Mouse (Mus musculus) heart, embryonic 14.5 days (tissue): ENCODE measurements around the gene Nmur1. TPM values are rescaled to one million over a fixed set of nuclear protein-coding genes. Genes with fewer than 3 reads are reported as not detected.

Experiments used
- ATAC-seq: fragments of 200-750 bp; cut with Nextera tagmentation; 2 replicates; pipeline ENCODE4 v1.8.0; 2017; ENCODE audit warnings: low read depth, moderate TSS enrichment; ENCODE audit not compliant: insufficient number of reproducible peaks, insufficient read depth, low FRiP score
- H3K27ac ChIP-seq, 2 experiments: fragments of 200-500 bp in 1 of 2; fragments of 300-500 bp in 1 of 2; sonication (generic) in 1 of 2; replicated peaks in 1 of 2; 2 replicates each; pipeline ENCODE4 v1.5.1; 2012 to 2014; ENCODE audit warnings: low read depth in 2 of 2, low read length in 2 of 2, control low read depth in 1 of 2, mild to moderate bottlenecking in 1 of 2, mixed read lengths in 1 of 2; ENCODE audit not compliant: control insufficient read depth in 1 of 2, insufficient read depth in 1 of 2
- H3K27me3 ChIP-seq: fragments of 300-500 bp; sonication (generic); 2 replicates; pipeline ENCODE4 v1.6.1; 2014; ENCODE audit warnings: mild to moderate bottlenecking, low read length, control low read depth; ENCODE audit not compliant: control insufficient read depth, insufficient read depth
- H3K36me3 ChIP-seq: fragments of 300-500 bp; sonication (generic); 2 replicates; pipeline ENCODE4 v1.6.1; 2014; ENCODE audit warnings: mild to moderate bottlenecking, control low read depth, low read length, mixed read lengths; ENCODE audit not compliant: control insufficient read depth, insufficient read depth
- H3K4me1 ChIP-seq, 2 experiments: fragments of 200-500 bp in 1 of 2; fragments of 300-500 bp in 1 of 2; sonication (generic) in 1 of 2; 2 replicates each; pipeline ENCODE4 v1.6.1; 2012 to 2014; ENCODE audit warnings: low read length in 2 of 2, control low read depth in 1 of 2, mixed read lengths in 1 of 2; ENCODE audit not compliant: control insufficient read depth in 2 of 2, insufficient read depth in 2 of 2
- H3K4me2 ChIP-seq: fragments of 300-500 bp; sonication (generic); 2 replicates; pipeline ENCODE4 v1.6.1; 2014; ENCODE audit warnings: mild to moderate bottlenecking, low read length
- H3K4me3 ChIP-seq, 2 experiments: fragments of 200-500 bp in 1 of 2; fragments of 300-500 bp in 1 of 2; sonication (generic) in 1 of 2; 2 replicates each; pipeline ENCODE4 v1.5.1; 2012 to 2014; ENCODE audit warnings: low read length in 2 of 2, mild to moderate bottlenecking in 2 of 2, control low read depth in 1 of 2, low read depth in 1 of 2, moderate library complexity in 1 of 2; ENCODE audit not compliant: control insufficient read depth in 1 of 2, insufficient read depth in 1 of 2
- H3K9ac ChIP-seq: fragments of 300-500 bp; sonication (generic); 2 replicates; pipeline ENCODE4 v1.6.1; 2014; ENCODE audit warnings: mild to moderate bottlenecking, low read length
- H3K9me3 ChIP-seq: fragments of 300-500 bp; sonication (generic); 2 replicates; pipeline ENCODE4 v1.6.1; 2016; ENCODE audit warnings: low read length, control low read depth; ENCODE audit not compliant: control insufficient read depth
- WGBS: fragments of 180-500 bp; shearing (Covaris S2); extraction: QIAGEN DNeasy Blood & Tissue Kit; methylation state at CpG from one replicate; pipeline ENCODE4 v1.1.7; 2014; 5-methylcytosine and 5-hydroxymethylcytosine counted together
- polyA plus RNA-seq: library from polyadenylated mRNA; unstranded; fragments of >200 nt; fragmentation: Nextera tagmentation; extraction: Ambion mirVana; gene quantifications from 2 replicates; pipeline ENCODE4 v1.2.1, GENCODE M21; 2014

The Nmur1 gene
- polyA plus RNA-seq, 1 experiment from 2014 or later: not detected

- Histone ChIP-seq H3K4me3 (no peak overlapping the region), H3K4me1 (peaks cover 26 to 31% of the 10 kb centered on the region in 2 experiments), H3K4me2 (peak overlapping the region; percentile 40), H3K36me3 (no peaks in the 10 kb centered on the region), H3K27ac (peak overlapping the region; percentile 69 to 76), H3K9ac (peak overlapping the region; percentile 35), H3K9me3 (no peaks in the 10 kb centered on the region), H3K27me3 (no peaks in the 10 kb centered on the region)
- no peak for ATAC-seq
- WGBS: 19% methylated on average over 13 of the region's 13 CpGs
Observed at GRCm38 (mm10) chr1:86447596-86448171, 21.7 kb upstream of the Nmur1 start.

- peak overlapping the region in 1 of 2 experiments; percentile 51; a peak in 2 of 4 replicates for H3K4me3 ChIP-seq
- 56% methylated on average over 8 of the region's 8 CpGs for WGBS
- no peaks in the 10 kb centered on the region for H3K36me3 ChIP-seq
- peaks cover 49 to 59% of the 10 kb centered on the region in 2 experiments for H3K4me1 ChIP-seq
- H3K9me3 ChIP-seq: no peaks in the 10 kb centered on the region
- H3K27me3 ChIP-seq: no peaks in the 10 kb centered on the region
- H3K9ac ChIP-seq: peak overlapping the region; percentile 96
- H3K27ac ChIP-seq: peak overlapping the region; percentile 99 to 100
- no peak for ATAC-seq
- H3K4me2 ChIP-seq: peak overlapping the region; percentile 95
Observed at GRCm38 (mm10) chr1:86443386-86444172, 17.6 kb upstream of the Nmur1 start.

DNA sequence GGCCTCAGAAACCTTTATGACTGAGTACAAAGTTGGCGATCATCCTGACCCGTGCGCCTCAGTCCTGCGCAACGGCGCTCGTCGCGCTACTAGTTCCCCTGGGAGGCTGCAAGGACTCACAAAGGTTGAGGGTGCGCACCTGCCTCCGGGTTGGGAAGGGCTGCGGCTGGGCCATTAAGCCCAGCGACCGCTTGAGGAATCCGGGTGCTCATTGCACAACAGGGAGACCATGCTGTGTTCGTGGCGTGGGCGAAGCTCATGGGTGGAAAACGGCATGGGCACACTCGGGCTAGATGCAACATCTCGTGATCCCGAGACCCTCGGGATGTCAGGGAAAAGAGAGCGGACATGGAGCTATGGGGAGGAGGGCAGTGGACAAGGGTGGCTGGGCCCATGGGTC, 16.8 kb upstream of the Nmur1 start:
- ATAC-seq: peak; percentile 11; the same call in 1 of the 2 replicates
- WGBS: 5% methylated on average over 24 of the region's 24 CpGs
- peak overlapping the region; percentile 96 for H3K9ac ChIP-seq
- no peaks in the 10 kb centered on the region for H3K36me3 ChIP-seq
- peak overlapping the region; percentile 99 to 100 for H3K27ac ChIP-seq
- peaks cover 46 to 58% of the 10 kb centered on the region in 2 experiments for H3K4me1 ChIP-seq
- H3K9me3 ChIP-seq: no peaks in the 10 kb centered on the region
- peak overlapping the region; percentile 51 to 57 for H3K4me3 ChIP-seq
- H3K4me2 ChIP-seq: peak overlapping the region; percentile 95
- H3K27me3 ChIP-seq: no peaks in the 10 kb centered on the region

DNA sequence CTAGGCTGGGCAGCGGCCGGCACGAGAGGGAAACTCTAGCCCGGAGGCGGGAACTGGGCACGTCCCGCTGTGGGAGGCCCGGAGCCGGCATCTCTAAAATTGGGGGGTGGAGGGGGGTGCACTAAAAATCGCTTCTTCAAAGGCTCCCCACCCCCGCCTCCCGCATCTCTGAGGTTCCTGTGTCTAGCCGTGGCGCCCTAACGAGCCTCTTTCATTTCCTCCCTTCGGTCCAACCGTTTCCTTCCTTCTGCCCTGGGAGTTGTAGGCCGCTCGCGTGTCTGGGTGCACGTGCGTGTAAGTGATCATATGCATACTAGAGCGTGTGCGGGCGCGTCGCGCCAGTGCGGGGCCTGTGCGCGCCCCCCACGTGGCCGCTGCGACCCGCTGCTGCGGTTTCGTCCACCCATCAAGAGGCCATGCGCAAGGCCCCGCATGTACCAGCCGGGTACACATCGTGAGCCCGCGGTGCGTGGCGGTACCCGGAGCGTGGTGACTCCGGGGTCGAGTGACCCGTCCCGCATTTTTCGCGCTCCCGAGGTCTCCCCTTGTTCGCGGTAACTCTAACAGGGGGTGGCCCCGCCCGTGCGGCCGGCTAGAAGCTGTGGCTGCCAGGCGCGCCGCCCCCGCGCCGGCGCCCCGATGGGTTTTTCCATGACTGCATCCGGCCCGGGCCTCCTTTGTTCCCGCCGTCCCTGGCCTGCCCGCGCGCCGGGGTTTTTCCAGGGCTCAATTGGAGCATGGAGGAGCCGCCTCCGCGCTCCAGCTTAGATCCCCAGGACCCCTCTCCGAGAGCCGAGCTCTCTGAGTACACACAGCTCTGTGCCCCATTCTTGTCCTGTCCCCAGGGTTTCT, 16.2 kb upstream of the Nmur1 start:
- H3K9ac ChIP-seq: peak overlapping the region; percentile 96
- ATAC-seq: peak; percentile 53
- WGBS: under 1% methylated on average over 77 of the region's 81 CpGs
- H3K4me2 ChIP-seq: peak overlapping the region; percentile 95
- H3K36me3 ChIP-seq: no peaks in the 10 kb centered on the region
- H3K4me3 ChIP-seq: peak overlapping the region; percentile 51 to 57
- H3K9me3 ChIP-seq: no peaks in the 10 kb centered on the region
- peaks cover 43 to 57% of the 10 kb centered on the region in 2 experiments for H3K4me1 ChIP-seq
- H3K27ac ChIP-seq: peak overlapping the region; percentile 99 to 100
- H3K27me3 ChIP-seq: no peaks in the 10 kb centered on the region

GRCm38 (mm10) chr1:86441724-86441979, 15.6 kb upstream of the Nmur1 start:
- H3K27me3 ChIP-seq: no peaks in the 10 kb centered on the region
- H3K36me3 ChIP-seq: no peaks in the 10 kb centered on the region
- peak overlapping the region; percentile 99 to 100 for H3K27ac ChIP-seq
- H3K9ac ChIP-seq: peak overlapping the region; percentile 96
- peak overlapping the region; percentile 95 for H3K4me2 ChIP-seq
- under 1% methylated on average over 5 of the region's 5 CpGs for WGBS
- no peak for ATAC-seq
- peak overlapping the region; percentile 51 to 57 for H3K4me3 ChIP-seq
- peaks cover 45 to 61% of the 10 kb centered on the region in 2 experiments for H3K4me1 ChIP-seq
- no peaks in the 10 kb centered on the region for H3K9me3 ChIP-seq

GRCm38 (mm10) chr1:86440887-86441723, 15.1 kb upstream of the Nmur1 start:
- Histone ChIP-seq H3K4me3 (peak overlapping the region; percentile 51 to 57), H3K9ac (peak overlapping the region; percentile 96), H3K4me1 (peaks cover 48 to 66% of the 10 kb centered on the region in 2 experiments), H3K9me3 (no peaks in the 10 kb centered on the region), H3K36me3 (no peaks in the 10 kb centered on the region), H3K27me3 (no peaks in the 10 kb centered on the region), H3K27ac (peak overlapping the region; percentile 99 to 100), H3K4me2 (peak overlapping the region; percentile 95)
- ATAC-seq: peak; percentile 56
- WGBS: 1% methylated on average over 28 of the region's 29 CpGs
